24 mouse cellular contexts compared by ENCODE assay signal in genomic region chr16:77679234-77679633, GRCm38 (mm10).
DNase-seq lines count a peak whose midpoint lies in the region; ATAC-seq and TF ChIP-seq lines count a peak whose summit lies in the region.
"Had no signal": no experiment of that assay in that cellular context is flagged by ENCODE, and none has a peak within 500 bp of the region (broad histone marks: within the 10 kb centered on the region; RNA-seq: fewer than 3 reads in every experiment).

No protein-coding gene starts in this region.

- H3K9ac ChIP-seq in forebrain, embryonic 16.5 days (replicated peaks; ENCODE audit: low read depth, low read length) = no peak overlapping the region
- H3K9ac ChIP-seq in forebrain, embryonic 11.5 days (ENCODE audit: low read length) = no peak overlapping the region
- H3K9ac ChIP-seq: embryonic facial prominence, embryonic 12.5 days had no signal

- no peak for TF ChIP-seq CTCF in layer of hippocampus, adult 2 months (conservative IDR thresholded peaks at IDR 0.05)
- no peak for TF ChIP-seq CTCF in brain, embryonic 14.5 days (IDR thresholded peaks at IDR 0.05; ENCODE audit: borderline replicate concordance, extremely low read depth, insufficient read depth, insufficient read length)

- H3K27ac ChIP-seq in forebrain, embryonic 16.5 days (ENCODE audit: low read length) = no peak overlapping the region
- no peak overlapping the region for H3K27ac ChIP-seq in forebrain, embryonic 11.5 days (ENCODE audit: low read depth, low read length)
- peak overlapping the region; percentile 52 for H3K27ac ChIP-seq in layer of hippocampus, adult 2 months
- H3K27ac ChIP-seq: embryonic facial prominence, embryonic 12.5 days; heart, embryonic 10.5 days had no signal

- H3K36me3 ChIP-seq in forebrain, embryonic 16.5 days (ENCODE audit: control insufficient read depth, insufficient read depth) = no peaks in the 10 kb centered on the region
- H3K36me3 ChIP-seq in forebrain, embryonic 11.5 days (ENCODE audit: control insufficient read depth, insufficient read depth, low read length) = no peaks in the 10 kb centered on the region
- H3K36me3 ChIP-seq: embryonic facial prominence, embryonic 12.5 days; G1E; heart, embryonic 10.5 days had no signal

- no peak overlapping the region for H3K4me3 ChIP-seq in forebrain, embryonic 16.5 days (replicated peaks; ENCODE audit: low read length)
- no peak overlapping the region for H3K4me3 ChIP-seq in forebrain, embryonic 11.5 days (ENCODE audit: low read depth, low read length)
- no peak overlapping the region for H3K4me3 ChIP-seq in layer of hippocampus, adult 2 months
- H3K4me3 ChIP-seq: embryonic facial prominence, embryonic 12.5 days; heart, embryonic 10.5 days had no signal

- no peaks in the 10 kb centered on the region for H3K27me3 ChIP-seq in forebrain, embryonic 16.5 days (replicated peaks; ENCODE audit: control insufficient read depth, insufficient read depth, low read length)
- H3K27me3 ChIP-seq in forebrain, embryonic 11.5 days (ENCODE audit: control insufficient read depth, insufficient read depth, low read length) = no peaks in the 10 kb centered on the region
- H3K27me3 ChIP-seq: embryonic facial prominence, embryonic 12.5 days had no signal

- H3K4me1 ChIP-seq in forebrain, embryonic 16.5 days (replicated peaks; ENCODE audit: control insufficient read depth, insufficient read depth, low read length) = peaks cover 8% of the 10 kb centered on the region
- H3K4me1 ChIP-seq in forebrain, embryonic 11.5 days (replicated peaks; ENCODE audit: control insufficient read depth, insufficient read depth, low read length) = no peaks in the 10 kb centered on the region
- H3K4me1 ChIP-seq: embryonic facial prominence, embryonic 12.5 days; heart, embryonic 10.5 days had no signal

- no peak overlapping the region for H3K4me2 ChIP-seq in forebrain, embryonic 16.5 days (ENCODE audit: low read length)
- H3K4me2 ChIP-seq in forebrain, embryonic 11.5 days (ENCODE audit: low read depth, low read length, severe bottlenecking) = no peak overlapping the region
- H3K4me2 ChIP-seq: embryonic facial prominence, embryonic 12.5 days had no signal

- DNase-seq in forebrain, embryonic 11.5 days (ENCODE audit: low spot score) = no peak
- peak in 1 of 2 experiments; percentile 16 for DNase-seq in layer of hippocampus, adult 2 months (ENCODE audit: low spot score in 2 of 2)
- DNase-seq in layer of hippocampus, adult 11-12 months (ENCODE audit: low spot score) = no peak
- DNase-seq in brain, embryonic 14.5 days (ENCODE audit: low read depth) = peak; percentile 72
- DNase-seq in gonadal fat pad, adult 2 months (ENCODE audit: low read depth) = peak; percentile 61
- DNase-seq in B cell, adult 2 months = no peak
- DNase-seq: adrenal gland, adult 8-10 months; adrenal gland, postnatal 36 days; cerebellum, adult 11 months; cerebellum, adult 8-10 months; cerebellum, postnatal 14 days; embryo, embryonic 11 days; gastrocnemius, postnatal 36 days; heart, adult 18-20 months; heart, postnatal 10 days; heart, postnatal 4 days; kidney, adult 11 months; kidney, adult 9 months had no signal

- TF ChIP-seq POLR2A in brain, embryonic 14.5 days (IDR thresholded peaks at IDR 0.05; ENCODE audit: borderline replicate concordance, extremely low read depth, insufficient read depth, insufficient read length, poor library complexity, severe bottlenecking) = no peak

- ATAC-seq in forebrain, embryonic 16.5 days = peak; percentile 43
- ATAC-seq in forebrain, embryonic 11.5 days (replicated peaks; ENCODE audit: low FRiP score) = no peak
- ATAC-seq: CD4-positive, CD25-positive, alpha-beta regulatory T cell, adult 4 months; inflammation-experienced regulatory T-cells, adult 6 months had no signal

- 43% methylated on average over 2 of the region's 2 CpGs for WGBS in forebrain, embryonic 16.5 days
- WGBS in forebrain, embryonic 11.5 days = 67% methylated on average over 2 of the region's 2 CpGs

- no peaks in the 10 kb centered on the region for H3K9me3 ChIP-seq in forebrain, embryonic 16.5 days (ENCODE audit: control insufficient read depth, low read length)
- no peaks in the 10 kb centered on the region for H3K9me3 ChIP-seq in forebrain, embryonic 11.5 days (ENCODE audit: control insufficient read depth, low read length)
- H3K9me3 ChIP-seq: embryonic facial prominence, embryonic 12.5 days; heart, embryonic 10.5 days had no signal

Comparison
In these comparisons a context has a peak if more than half of its experiments do, and no peak if none do; other contexts are left out.
1. DNase-seq: peak in brain, embryonic 14.5 days (single experiment) and gonadal fat pad, adult 2 months (single experiment); none in forebrain, embryonic 11.5 days (single experiment), layer of hippocampus, adult 11-12 months (single experiment) and B cell, adult 2 months (0 of 2).